Mouse (Mus musculus) brain, embryonic 18.5 days (tissue): ENCODE measurements around the gene Lmbrd2.

Experiments used
- DNase-seq: peaks from one replicate; pipeline ENCODE4 v3.0.0-alpha.2; 2012; ENCODE audit warnings: low read depth, low spot score

The Lmbrd2 gene

DNA sequence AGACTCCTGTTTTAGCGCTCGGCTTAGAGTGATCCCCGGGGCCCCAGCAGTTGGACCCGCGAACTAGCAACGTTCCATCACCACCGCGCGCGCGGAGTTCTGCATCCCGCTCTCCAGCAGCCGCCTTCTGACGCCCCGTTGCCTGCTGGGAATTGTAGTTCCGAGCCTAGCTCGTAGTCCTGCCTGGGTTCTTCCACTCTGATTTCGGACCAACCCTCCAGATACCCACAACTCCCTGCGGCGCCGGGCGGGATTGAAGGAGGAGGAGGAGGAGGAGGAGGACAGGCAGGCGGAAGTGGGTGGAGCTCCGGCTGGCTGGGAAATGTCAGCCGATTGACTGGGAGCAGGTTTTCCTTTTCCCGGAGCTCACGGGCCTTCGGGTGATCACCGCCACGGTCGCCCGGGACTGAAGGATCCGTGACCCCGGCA lies at the start of gene Lmbrd2:
TSS of gene Lmbrd2 (plus strand) at position 299 of the 429 bp plus-strand sequence.
- peak; percentile 97 for DNase-seq

DNA sequence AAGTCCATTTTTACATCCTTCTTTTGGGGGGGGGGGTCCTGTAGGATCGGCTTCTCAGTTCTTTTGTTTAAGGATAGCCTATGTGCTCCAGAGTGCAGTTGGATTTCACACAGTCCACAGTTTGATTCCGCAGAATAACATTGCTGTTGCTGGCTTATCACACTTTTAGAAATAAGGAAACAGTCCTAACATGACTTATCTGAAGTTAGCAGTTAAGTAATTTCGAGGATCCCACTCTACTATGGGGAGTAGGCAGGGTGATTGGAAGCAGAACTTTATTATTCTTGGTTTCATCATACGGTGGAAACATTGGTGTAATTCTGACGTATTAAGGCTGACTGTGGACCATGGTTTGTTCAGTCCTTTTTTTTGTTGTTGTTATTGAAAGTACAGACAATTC lies 49.7 kb upstream of the Lmbrd2 start:
- no peak for DNase-seq

DNA sequence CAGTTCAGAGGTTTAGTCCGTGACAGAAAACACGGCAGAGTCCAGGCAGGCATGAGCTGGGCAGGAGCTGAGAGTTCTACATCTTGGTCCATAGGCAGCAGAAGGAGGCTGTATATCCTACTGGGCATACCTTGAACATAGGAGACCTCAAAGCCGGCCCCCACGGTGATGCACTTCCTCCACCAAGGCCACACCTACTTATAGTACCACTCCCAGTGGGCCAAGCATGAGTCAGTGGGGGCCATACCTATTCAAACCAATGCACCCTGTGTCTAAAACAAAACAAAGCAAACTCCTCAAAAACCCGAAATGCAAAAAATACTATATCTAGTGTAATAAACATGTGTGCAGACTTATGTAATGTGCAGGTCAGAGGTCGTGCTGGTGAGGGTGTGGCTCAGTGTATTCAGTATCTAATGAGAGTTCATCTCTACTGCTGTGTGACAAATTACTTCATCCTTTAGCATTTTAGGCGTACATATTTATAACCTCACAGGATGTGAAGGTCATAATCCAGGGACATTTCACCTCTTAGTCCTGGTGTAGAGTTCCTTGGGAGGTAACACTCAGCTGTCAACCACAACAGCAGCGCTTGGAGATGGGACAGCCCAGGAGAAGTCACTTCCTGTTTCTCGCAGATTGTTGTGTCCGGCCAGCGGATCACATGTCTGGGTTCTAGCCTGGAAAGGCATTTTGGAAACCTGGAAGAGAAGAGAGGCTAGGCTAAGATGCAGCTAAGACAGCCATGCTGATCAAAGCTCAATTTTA lies 46.6 kb upstream of the Lmbrd2 start:
- DNase-seq, result no peak

DNA sequence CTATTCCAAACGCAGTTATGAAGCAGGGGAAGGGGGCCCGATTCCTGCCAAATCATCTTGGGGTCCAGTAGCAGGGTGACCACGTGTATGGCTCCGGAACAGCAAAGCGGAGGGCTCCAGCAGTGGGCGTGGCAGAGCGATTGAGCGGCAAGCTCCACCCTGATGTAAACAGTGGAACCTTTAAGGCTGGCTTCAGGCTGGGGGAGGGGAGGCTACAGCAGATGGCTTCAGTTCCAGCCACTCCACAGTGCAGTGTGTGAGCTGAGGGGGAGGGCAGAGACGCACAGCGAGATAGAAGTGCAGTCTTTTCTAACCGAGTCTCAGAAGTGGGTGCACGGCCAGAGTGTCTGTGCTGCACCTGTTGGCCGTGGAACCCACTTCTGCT lies 46.0 kb upstream of the Lmbrd2 start:
- DNase-seq, result no peak

DNA sequence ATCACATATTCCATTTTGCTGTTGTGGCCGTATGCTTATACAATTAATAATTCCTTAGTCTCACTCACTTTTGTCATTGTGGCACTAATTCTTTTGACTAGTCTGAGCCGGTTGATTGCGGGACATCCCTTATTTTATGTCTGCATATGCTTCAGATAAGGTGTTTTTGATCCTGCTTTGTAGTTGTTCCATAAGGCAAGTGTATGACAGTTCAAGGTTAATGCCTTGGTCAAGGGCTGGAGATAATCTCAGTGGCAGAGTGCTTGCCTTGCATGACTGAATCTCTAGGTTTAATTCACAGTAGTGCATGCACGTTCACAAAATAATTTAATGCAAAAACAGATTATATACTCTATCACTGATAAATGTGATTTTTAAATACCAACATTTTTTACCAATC lies 43.5 kb upstream of the Lmbrd2 start:
- DNase-seq, result no peak

DNA sequence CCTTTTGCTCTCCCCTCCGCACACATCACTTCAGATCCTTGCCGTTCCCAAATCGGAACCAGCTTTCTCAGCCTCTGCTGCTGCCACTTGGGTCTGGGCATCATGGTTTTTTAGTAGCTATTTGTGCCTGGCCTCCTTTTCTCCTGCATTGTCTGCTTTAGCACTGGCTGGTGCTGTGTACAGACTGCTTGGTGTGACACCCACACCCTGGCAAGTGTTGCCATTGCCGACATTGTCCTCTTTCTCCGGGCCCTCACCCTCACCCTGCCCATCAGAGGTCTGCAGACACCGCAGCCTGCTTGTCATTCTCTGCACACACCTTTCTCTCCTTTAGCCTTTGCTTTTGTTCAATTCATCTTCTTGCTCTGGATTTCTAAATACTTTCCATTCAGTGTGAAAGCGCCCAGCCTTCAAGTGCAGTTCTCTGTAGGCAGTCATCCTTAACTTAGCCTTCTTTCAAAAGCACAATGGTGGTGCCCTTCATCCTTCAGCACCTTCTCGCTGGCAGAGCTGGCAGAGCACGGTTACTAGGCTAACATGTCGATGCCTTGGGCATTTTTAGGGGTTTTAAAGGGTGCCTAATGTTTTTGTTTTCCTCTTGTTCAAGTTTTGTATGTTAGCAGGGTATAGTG lies 39.8 kb upstream of the Lmbrd2 start:
- DNase-seq, result no peak

DNA sequence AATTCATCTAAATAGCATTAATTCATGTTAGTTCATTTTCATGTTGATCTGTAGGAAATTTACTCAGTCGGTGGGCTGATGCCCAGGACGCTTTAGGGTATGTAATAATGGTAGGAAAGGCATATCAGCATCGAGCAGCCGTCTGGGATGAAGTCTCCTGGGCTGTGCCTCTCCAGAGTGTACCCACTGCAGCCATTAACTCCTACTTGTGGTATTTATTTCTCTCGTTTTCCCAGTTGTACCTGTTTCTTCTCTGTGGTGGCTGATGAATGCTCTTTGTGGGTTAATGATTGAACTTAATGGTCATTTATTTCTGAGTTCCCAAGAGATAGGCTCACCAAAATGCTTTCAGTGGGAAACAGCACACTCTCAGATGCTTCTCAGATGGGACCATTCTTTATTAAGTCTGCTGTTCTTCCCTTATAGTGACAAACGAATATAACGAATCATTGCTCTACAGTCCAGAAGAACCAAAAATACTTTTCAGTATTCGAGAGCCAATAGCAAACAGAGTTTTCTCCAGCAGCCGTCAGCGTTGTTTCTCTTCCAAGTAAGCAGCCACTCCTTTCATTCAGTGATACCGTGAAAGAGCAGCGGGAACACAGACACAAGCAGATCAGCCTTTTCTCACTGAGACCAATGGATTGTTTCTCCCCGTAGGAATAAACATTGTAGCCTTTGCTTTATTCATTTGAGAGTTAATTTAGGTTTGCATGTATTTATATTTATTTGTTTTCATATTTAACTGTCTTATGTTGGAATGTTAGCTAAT lies 33.9 kb upstream of the Lmbrd2 start:
- no peak for DNase-seq

DNA sequence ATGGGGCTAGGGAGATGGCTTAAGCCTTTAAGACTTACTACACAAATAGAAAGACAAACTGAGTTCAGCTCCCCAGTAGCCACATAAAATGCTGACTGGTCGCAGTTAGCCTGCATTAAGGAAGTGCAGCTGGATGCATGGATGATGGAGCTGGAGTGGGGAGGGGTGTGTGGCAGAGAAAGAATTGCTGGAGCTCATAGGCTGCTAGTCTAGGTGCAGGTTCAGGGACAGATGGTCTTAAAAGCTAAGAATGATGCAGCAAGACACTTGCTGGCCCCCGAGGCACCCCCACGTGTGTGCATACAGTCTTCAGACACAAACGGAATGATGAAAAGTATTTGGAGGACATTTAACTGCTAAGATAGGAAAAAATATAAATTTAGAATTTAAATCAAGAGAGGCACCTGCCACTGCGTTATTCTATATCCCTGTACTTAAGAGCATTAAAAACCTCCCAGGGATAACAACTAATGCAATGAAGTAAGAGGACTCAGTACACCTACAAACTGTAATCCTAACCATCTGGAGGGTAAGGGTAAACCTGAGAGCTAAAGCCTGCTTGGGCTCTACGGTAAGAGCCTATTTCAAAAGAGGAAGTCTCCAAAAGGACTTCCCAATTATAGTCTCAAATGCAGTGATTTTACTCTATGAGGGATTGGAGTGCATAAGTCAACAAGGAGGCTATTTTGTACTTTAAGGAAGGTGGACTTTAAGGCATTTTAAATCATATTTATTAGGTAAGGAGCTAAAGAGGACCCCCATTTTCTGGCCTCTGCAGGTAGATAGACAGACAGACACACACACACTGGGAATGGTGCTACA lies 29.6 kb upstream of the Lmbrd2 start:
- DNase-seq, result no peak

DNA sequence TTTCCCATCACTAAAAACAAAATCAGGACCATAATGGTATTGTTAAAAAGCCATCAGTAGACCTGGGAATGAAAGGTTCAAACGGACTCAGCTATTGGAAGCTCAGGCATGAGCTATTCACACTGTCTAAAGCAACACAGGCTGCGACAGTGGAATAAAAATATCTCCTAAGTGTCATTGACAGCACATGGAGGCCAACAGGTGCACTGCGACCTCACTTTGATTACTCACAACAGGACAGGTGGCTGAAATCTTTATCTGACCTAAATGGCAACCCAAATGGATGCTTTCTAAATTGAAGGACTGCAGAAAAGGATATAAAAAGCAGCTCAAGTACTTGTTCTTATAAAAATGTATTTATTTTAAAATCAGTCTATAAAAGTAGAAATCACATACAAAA lies 28.7 kb upstream of the Lmbrd2 start:
- no peak for DNase-seq

DNA sequence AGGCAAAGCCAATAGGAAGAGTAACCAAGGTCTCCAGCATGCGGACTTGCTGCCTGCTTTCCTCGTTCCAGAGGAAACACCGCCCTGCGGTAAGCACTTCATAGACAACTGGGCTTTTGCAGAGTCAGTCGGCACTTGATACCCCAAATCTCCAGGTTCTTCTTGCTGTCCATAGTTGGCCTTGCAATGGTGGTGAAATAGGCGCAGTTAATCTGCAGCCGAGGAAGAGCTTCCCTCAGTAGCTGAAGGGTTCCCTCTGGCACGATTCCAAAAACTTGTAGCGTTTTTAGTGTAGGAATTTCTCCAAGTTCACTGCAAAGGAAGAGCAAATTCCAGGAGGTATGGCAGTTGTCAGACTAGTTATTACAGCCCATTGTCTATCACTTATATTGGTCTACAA lies 26.8 kb upstream of the Lmbrd2 start:
- DNase-seq, result no peak

DNA sequence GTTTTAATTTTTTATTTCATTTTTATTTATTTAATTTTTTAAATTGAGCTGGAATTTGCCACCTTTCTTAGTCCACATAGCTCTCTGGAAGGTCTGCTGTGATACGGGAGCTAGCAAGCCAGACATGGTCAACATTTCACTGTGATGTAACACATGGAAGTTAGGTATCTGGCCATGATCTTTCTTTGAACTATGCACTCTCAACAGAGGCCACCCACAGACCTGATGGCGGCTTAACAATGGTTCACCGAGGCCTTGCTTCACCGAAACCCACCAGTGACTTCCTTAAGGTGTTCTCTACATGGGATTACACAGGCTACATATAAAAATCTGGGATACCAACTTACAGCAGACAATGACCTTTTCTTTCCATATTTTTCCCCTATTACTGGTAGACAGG lies 26.2 kb upstream of the Lmbrd2 start:
- DNase-seq, result no peak

DNA sequence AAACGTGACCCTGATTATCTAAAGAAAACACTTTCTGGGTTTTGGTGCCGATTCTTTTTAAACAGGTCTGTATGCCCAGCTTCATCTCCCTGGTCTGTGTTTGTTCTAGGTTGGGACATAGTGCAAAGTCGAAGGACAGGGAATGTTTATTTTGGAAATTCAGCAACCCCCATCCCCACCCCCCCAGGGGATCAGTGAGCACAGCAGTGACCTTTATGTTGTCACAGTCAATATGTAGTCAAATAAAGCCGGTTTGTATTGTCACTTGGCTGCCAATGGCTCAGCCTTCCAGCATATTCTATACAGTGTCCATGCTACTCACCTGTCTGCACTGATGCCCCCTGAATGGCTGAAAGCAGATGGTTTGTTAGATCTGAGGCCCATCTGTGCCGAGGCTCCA lies 25.8 kb upstream of the Lmbrd2 start:
- no peak for DNase-seq

DNA sequence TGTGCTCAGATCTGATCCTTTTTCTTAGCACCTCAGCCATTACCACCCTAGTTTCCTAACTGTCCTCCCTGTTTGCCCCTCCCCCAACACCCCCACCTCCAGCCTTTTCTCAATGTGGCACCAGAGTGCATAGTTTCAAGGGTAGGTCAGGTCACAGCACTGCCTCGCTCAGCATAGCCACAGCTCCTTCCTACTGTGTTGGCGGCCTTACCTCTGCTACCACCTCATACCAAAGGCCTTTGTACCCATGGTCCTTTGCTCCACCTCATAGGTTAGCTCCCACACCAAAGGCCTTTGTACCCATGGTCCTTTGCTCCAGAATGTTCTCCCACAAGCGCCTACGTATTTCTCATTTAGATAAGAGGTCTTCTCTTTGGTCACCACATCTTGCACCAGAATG lies 21.5 kb upstream of the Lmbrd2 start:
- DNase-seq, result no peak

DNA sequence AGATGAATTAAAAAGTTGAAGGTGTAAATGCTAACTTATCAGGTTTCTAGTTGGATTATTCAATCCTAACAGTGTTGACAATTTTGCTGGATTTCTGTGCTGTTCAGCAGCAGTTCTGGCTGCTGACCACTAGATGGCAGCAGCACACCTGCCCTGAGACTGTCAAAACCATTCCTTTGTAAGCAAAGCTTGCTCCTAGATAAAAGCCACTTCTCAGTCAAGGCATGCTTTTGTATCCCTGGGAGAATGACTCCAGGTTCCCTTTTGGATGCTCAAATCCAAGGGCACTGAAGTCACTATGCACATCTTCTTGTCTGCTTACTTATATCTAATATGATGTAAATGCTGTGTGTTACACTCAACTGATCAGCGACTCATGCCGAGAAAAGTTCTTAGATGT lies 20.3 kb upstream of the Lmbrd2 start:
- peak; percentile 20 for DNase-seq

DNA sequence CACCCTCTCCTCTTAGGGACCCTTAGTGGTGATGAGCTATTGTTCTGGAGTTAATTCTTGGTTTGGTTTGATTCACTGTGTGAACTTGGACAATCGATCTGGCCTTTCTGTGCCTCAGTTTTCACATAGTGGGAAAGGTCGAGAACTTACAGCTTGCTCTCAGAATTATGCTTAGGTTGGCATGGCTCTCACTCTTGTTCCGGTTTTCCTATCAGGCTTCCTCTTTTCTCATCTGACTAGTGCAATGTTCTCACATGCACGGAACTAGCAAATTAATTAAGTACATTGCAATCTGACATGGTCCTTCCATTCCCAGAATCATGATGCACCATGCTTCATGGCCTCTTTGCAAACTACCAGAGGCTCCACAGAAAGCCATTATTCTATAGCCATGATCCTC lies 17.4 kb upstream of the Lmbrd2 start:
- no peak for DNase-seq

DNA sequence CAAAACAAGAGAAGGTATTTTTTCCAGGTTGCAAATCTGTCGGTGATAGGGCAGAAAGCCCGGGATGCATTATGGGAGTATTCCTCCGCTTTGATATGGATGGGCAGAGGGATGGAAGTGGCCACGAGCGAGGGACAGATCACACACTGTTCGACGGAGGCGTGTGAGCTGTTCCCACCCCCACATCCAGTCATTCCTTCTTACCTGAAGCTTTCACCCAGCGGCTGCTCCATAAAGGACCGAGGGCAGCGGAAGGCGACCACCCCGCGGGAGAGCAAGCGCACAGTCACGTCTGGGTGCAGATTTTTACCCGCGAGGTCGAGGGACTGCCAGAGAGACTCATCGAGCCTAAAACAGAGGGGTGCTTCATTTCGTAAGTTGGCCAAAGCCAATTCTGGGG lies 15.5 kb upstream of the Lmbrd2 start:
- DNase-seq, result no peak

DNA sequence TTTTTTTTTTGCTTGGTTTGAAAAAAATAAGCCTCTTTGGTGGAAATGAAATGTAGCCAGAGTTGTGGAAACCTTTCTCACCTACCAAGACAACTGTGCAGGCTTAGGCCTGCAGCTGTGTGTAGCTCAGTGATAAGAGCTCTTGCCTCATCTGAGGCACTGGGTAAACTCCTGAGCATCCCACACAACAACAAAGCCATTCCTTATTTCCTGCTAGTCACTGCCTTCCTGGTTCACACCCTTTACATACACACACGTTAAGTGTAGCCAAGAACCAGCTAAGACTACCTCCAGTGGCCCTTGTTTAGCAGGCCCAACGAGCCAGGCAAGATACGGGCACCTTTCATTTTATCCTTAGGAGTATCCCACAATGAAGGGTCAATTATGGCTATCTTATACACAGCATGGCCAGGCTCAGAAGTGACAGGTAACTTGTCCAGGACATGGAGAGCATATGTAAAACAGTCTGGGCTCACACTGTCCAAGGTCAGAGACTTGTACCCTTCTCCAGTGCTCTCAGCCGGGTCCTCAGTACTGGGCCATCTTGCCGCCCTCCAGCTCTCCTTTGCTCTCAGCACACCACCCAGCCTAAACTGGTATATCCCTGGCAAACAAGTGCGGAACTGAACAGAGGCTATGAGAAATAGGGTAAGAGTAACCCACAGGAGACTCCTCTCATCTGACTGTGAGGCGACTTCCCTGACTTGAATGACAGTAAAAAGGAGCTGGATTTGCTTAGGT lies 13.1 kb upstream of the Lmbrd2 start:
- no peak for DNase-seq

DNA sequence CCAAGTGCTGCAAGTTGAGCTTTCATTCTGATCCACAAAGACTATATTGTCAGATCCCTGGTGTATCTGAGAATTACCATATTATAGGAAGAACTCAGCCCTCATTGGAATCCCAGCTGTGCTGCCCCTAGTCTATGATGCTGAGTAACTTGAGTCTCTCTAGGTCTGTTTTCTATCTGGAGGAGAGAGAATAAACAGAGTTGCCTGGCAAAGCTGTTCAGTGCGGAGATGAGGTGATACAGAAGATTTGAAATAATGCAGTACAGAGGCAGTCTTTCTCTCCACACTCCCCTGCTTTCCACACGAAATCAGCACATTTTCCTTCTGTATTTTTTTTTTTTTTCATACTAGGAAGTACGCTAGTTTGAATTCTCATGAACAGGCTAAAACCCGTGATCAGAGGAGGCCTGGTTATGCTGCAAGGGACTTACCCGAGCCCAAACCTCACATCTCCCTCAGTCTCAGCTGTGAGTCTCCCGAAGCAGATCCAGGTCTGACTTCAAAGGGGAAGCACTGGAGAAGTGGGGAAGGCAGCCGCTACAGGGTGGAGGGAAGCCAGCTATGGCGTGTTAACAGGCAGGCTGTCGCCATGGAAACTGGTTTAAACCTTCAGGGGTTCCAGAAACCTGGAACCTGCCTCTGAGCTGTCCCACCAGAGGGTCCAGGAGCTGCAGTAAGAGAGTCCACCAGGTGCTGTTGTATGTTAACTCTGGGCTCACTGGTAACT lies 9.4 kb upstream of the Lmbrd2 start:
- no peak for DNase-seq

DNA sequence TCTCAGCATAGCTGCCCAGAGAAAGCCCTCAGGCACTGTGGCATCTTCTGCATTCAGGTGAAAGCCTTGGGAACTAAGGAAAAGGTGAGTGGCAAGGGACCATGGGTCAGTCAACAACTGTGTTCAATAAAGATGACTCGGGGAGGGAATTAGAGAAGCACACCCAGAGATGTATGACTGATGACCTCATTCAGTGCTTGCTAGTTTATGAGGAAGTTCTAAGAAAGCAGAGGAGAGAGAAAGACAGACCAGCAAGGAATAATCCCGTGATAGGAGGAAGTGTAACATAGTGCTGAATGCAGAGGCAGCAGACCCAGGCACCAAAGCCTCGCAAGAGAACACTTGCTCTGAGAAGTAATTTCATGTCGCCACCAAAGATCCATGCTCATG lies 8.9 kb upstream of the Lmbrd2 start:
- no peak for DNase-seq

DNA sequence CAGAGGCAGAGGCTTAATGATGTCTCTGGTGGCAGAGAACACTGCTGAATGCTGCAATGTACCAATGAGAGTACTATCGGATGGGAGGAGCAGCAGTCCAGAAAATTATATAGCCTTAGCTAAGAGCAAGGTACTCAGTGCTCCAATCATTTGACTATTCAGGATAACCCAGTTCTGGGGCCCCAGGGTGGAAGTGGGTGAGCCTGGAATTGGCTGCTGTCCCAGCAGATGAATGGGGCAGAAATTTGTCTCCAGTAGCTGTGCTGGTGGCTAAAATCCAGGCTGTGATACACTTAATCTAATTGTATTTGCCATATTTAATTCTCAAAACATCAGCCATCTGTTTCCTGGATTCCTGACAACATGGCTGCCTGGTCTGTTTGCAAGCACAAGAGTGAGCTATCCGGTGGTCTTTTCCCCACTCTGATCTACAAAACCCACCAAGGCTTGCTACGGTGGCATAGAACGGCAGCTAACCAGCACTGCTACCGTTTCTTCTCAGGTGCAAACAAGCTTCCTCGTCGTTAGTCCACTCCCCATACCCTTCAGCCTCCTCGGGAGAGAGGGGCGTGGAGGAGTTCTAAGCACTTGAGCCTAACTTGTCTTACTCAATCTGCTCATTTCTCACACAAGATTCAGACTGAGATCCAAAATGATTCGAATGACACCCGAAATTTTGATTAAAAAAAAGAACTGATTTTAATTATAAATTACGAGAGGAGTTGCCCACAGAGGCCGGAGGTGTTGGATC lies 7.5 kb upstream of the Lmbrd2 start:
- no peak for DNase-seq
